16 mouse cellular contexts compared by ENCODE assay signal in the genomic region with DNA sequence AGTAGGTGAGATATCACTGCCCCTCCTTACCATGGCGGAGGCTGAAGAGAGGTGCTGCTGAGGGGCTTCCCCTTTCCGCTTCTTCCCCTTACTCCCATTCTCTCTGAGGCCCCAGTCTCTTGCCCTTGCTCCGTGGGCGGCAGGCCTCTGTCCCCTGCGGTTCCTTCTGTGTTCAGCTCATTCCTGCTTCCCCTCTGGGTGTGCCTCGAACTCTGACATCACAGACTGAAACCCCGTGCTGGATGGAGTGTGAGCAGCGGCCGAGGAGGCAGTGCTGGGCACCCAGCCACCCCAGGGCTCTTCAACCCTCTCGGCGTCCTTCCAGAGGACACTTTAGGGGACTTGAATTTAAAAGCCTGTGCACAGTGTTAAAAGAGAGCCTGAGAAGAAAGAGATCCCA.
A peak's percentile ranks its signal among the peaks of the same experiment; 100 is the strongest.
DNase-seq lines count a peak whose midpoint lies in the region; ATAC-seq lines count a peak whose summit lies in the region.
"Had no signal": no experiment of that assay in that cellular context is flagged by ENCODE, and none has a peak within 500 bp of the region (broad histone marks: within the 10 kb centered on the region; RNA-seq: fewer than 3 reads in every experiment).

No protein-coding gene starts in this region.

- ATAC-seq in liver, embryonic 11.5 days (replicated peaks; ENCODE audit: low FRiP score), result no peak
- ATAC-seq in intestine, embryonic 15.5 days, result no peak
- ATAC-seq: forebrain, embryonic 13.5 days; intestine, embryonic 16.5 days had no signal

- H3K9ac ChIP-seq in liver, embryonic 11.5 days (ENCODE audit: low read depth, low read length), result no peak overlapping the region
- H3K9ac ChIP-seq in intestine, embryonic 15.5 days, result no peak overlapping the region
- H3K9ac ChIP-seq: embryonic facial prominence, embryonic 12.5 days; forebrain, embryonic 13.5 days; liver, embryonic 14.5 days had no signal

- H3K27me3 ChIP-seq in liver, embryonic 11.5 days (replicated peaks; ENCODE audit: control insufficient read depth, insufficient read depth, low read length), result no peaks in the 10 kb centered on the region
- H3K27me3 ChIP-seq in intestine, embryonic 15.5 days (replicated peaks), result no peaks in the 10 kb centered on the region
- H3K27me3 ChIP-seq: embryonic facial prominence, embryonic 12.5 days; forebrain, embryonic 13.5 days had no signal

- H3K9me3 ChIP-seq in liver, embryonic 11.5 days (ENCODE audit: control insufficient read depth, low read length), result no peaks in the 10 kb centered on the region
- no peaks in the 10 kb centered on the region for H3K9me3 ChIP-seq in intestine, embryonic 15.5 days
- H3K9me3 ChIP-seq: embryonic facial prominence, embryonic 12.5 days; forebrain, embryonic 13.5 days; G1E had no signal

- peaks cover under 1% of the 10 kb centered on the region for H3K4me1 ChIP-seq in liver, embryonic 11.5 days (replicated peaks; ENCODE audit: control insufficient read depth, insufficient read depth, low read length)
- H3K4me1 ChIP-seq in intestine, embryonic 15.5 days (replicated peaks), result peaks cover 14% of the 10 kb centered on the region

- 64% methylated on average over 11 of the region's 11 CpGs for WGBS in liver, embryonic 11.5 days
- 86% methylated on average over 11 of the region's 11 CpGs for WGBS in intestine, embryonic 15.5 days

- H3K4me2 ChIP-seq in liver, embryonic 11.5 days, result no peak overlapping the region
- H3K4me2 ChIP-seq in intestine, embryonic 15.5 days (replicated peaks), result no peak overlapping the region
- H3K4me2 ChIP-seq: embryonic facial prominence, embryonic 12.5 days; forebrain, embryonic 13.5 days had no signal

- H3K4me3 ChIP-seq in liver, embryonic 11.5 days (ENCODE audit: low read depth, low read length), result no peak overlapping the region
- no peak overlapping the region for H3K4me3 ChIP-seq in intestine, embryonic 15.5 days (replicated peaks)
- H3K4me3 ChIP-seq: embryonic facial prominence, embryonic 12.5 days; forebrain, embryonic 13.5 days had no signal

- H3K27ac ChIP-seq in liver, embryonic 11.5 days (ENCODE audit: low read depth, low read length), result no peak overlapping the region
- H3K27ac ChIP-seq in intestine, embryonic 15.5 days, result no peak overlapping the region
- H3K27ac ChIP-seq: embryonic facial prominence, embryonic 12.5 days; forebrain, embryonic 13.5 days; liver, embryonic 14.5 days had no signal

- peak; percentile 48 for DNase-seq in adrenal gland, adult 2 months
- DNase-seq in adrenal gland, adult 8-10 months, result no peak
- DNase-seq in liver, result peak; percentile 3
- no peak for DNase-seq in liver, embryonic 11.5 days (ENCODE audit: low spot score)
- peak; percentile 74 for DNase-seq in lung, postnatal 25 days (ENCODE audit: low spot score)
- no peak for DNase-seq in testis, postnatal 14 days (ENCODE audit: low spot score)
- no peak for DNase-seq in thymus, postnatal 14 days
- DNase-seq: cerebellum, adult 9-11 months; midbrain, embryonic 14.5 days; right cerebral cortex, postnatal 25 days had no signal

- H3K36me3 ChIP-seq in liver, embryonic 11.5 days (ENCODE audit: control insufficient read depth, insufficient read depth, low read length), result no peaks in the 10 kb centered on the region
- 0 out of 2 replicates have a peak, but pooled peaks cover 3% of the 10 kb centered on the region for H3K36me3 ChIP-seq in intestine, embryonic 15.5 days
- H3K36me3 ChIP-seq: G1E had no signal

Comparison
In these comparisons a context has a peak if more than half of its experiments do, and no peak if none do; other contexts are left out.
1. DNase-seq: peak in adrenal gland, adult 2 months (single experiment), liver (single experiment) and lung, postnatal 25 days (single experiment); none in adrenal gland, adult 8-10 months (single experiment), liver, embryonic 11.5 days (single experiment), testis, postnatal 14 days (single experiment) and thymus, postnatal 14 days (single experiment).